Mouse (Mus musculus): ENCODE data around the gene Pde7b.

- no peak for TF ChIP-seq CTCF (IDR thresholded peaks at IDR 0.05; ENCODE audit: low read depth)
- TF ChIP-seq EP300 (IDR thresholded peaks at IDR 0.05; ENCODE audit: low read depth) = no peak
These were observed 175.8 kb downstream of the Pde7b start for GRCm38 (mm10) chr10:20548833-20549710.
